Mouse (Mus musculus): Measurements from ENCODE around the gene Nek2. TPM values are rescaled to one million over a fixed set of nuclear protein-coding genes. Genes with fewer than 3 reads are reported as not detected.

Nek2 gene
- total RNA-seq, 2 experiments from 2014 or later: 4.7 to 4.9 TPM

DNA sequence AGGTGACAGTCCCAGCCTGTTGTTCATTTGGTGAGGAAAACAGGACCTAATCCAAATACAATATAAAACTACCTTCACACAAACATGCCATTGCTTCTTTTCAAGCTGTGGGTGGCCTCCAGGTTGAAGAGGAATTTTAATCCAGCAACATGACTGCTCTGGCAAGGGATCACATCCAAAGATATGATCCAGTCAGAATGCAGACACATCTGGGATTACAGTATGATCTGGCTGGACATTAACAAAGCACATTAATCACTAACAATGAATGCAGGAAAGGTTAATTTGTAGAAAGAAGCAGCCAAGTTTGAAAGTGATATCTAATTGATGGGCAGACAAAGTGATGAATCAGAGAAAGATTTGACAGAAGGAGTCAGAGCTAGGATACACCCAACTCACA, 36.9 kb downstream of the Nek2 start:
- DNase-seq: no peak

DNA sequence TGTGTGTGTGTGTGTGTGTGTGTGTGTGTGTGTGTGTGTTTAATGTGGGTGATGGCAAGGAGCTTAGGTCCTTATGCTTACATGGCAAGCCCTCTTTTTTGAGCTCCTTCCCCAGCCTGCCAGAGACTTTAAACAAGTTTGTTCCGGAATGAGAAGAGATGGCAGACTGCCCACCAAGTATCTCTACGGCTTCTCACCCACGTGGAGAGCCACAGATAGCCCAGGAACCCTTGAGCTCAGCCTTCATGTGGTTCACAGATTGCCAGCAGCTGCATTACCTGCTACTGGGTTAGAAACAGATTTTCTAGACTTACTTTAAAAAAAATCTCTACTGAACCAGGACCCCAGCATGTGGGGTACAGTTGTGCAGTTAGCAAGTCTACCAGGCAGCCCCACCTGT, 38.6 kb downstream of the Nek2 start:
- no peak for DNase-seq

DNA sequence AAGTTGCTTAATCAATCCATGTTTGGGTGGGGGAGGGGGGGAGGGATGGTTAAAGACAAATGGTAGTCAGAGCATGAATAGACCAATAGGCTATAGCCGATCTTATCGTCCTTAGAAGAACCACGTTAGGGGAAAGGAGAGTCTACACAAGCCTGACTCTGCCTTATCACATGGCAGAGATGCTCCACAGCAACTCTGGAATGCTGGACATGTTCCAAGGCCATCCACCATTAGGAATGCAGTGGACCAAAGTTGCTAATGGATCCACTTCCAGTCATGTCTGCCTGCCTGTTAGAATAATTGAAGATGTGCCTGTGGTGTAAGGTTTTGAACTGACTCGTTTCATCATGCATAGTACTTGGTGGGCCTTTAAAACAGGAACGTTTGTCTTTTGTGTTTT, 40.0 kb downstream of the Nek2 start:
- DNase-seq: no peak

DNA sequence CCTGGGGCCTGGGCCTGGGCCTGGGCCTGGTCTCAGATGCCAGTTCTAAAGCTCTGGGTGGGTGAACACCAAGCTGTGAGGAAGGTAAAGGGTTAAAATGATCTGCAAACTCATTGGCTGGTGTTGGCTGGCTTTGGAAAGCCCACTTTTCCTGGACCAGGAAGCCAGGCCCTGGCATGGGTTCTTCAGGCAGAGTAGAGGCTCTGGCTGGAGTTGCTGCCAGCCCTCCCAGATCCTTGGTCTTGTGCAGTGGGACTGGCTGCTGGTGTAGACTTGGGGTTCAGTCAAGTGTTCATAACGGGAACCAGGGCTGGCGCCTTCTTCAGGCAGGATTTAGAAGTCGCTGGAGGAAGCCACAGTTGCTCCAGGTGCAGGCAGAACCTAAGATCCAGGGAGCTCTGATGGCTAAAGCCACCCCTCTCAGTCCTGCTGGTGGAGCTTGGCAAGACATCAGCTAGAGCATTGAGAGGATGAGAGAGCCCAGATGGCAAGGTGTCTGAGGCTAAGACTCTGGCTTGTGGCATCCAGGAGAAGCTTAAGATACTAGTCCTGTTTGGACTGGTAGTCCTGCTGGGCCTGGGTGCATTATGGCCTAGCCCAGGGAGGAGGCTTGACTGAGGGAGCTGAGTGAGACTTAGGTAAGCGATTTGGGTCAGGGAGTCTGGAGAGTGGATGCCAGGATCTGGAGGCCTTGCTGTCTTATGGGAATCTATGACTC, 42.7 kb downstream of the Nek2 start:
- no peak for DNase-seq

DNA sequence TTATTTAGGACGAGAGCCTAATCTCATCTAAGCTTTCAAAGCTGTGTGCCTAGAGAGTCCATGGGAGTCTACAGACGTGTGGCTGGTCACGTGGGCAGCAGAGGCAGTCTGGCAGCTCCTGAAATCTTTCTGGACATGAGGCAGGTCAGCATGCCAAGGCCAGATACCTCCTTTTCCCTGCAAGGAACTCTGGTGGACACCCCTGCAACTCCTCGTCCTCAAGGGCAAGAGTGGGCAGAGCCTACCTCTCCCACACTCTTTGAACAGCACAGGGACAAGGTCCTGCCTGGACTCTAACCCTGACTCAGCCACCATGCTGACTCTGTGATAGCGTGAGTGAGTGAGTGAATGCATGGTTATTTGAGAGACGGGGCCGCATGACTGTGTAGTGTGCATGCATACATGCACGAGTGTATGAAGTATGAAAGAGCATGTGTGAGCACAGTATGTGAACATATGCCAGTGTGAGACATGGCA, 43.3 kb downstream of the Nek2 start:
- no peak for DNase-seq

DNA sequence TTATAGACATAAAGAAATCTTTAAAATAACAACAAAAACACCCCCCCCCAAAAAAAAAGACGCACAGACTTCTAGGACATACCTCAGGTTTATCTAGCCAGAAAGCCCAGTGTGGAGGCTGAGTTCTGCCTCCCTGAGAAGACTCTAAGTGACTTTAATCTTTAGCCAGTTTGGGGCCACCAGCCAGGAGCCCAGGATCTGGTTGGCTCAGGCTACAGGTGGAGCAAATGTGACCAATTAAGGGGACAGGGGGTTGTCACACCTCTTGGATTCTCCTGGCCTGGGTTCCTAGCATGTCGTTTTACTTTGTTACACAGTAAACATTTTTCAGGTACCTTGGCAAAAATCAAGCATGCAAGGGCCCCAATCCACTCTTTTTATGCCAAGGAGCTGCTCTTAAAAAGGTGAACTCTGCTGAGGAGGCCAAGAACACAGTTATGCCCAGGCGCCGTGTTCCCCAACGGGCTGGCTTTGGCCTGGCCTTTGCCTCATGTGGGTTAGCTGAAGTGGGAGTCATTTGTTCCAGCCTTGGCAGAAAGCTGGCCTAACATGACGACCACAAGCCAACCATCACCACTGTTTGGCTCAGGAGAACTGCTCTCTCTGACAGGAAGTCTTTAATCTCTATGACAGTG, 50.9 kb downstream of the Nek2 start:
- DNase-seq: no peak

DNA sequence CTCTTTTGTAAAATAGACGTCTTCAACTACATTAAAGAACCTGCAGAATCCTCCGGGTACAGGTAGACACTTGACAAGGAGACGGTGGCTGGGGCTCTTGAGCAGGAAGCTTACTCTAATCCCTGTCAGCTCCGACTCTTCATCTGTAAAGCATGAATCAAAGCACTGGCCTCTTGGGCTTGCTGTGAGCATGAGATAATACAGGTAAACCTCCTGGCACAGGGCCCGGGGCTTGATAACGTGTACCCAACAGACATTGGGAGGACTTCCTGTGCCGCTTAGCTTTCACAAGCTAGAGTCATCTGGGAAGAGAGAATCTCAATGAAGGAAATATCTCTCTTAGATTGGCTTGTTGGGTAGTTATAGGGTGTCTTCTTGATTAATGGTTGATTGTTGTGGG, 53.8 kb downstream of the Nek2 start:
- DNase-seq: no peak

DNA sequence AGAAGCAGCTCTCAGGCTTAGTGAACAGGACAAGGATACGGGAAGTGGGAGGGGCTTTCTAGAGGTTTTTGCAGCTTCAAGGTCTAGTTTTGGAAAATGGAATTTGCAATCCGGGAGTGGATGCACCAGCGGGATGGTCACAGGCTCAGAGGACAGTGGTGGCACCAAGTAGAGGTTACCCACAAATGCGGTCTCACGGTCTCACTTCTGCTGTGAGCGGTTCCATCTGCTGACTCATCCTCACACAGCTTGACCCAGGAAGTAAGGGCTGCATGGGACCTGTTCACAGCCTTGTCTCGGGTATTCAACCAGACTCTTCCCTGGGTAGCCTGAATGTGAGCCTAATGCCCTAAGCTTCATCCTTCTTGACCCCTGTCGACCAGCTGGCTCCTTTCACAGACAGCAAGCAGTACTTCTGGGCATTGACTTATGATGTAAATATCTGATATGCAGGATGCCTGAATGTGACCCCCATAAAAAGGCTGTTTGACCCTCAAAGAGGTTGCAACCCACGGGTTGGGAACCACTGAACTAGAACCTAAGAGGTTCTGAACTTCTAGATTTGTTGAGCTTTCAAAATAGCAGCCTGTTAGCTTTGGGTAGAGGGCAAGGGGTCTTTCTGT, 54.5 kb downstream of the Nek2 start:
- no peak for DNase-seq

DNA sequence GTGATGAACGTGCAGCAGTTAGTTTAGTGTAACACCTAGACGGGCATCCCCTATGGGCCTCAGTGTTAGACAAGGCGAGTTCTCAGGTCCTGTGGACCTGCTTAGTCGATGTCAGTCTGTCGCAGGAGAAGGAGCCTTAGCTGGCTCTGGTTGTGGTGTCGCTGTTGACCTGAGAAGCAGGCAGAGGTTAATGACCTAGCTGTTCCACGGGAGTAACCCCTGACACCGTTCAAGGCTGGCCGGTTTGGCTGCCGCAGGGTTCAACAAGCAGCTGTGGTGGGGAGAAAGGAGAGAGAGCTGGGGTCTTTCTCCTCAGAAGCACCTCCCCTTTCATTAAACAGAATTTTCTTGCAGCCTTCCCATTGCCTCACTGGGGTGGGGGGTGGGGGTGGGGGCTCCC, 56.4 kb downstream of the Nek2 start:
- DNase-seq: no peak

DNA sequence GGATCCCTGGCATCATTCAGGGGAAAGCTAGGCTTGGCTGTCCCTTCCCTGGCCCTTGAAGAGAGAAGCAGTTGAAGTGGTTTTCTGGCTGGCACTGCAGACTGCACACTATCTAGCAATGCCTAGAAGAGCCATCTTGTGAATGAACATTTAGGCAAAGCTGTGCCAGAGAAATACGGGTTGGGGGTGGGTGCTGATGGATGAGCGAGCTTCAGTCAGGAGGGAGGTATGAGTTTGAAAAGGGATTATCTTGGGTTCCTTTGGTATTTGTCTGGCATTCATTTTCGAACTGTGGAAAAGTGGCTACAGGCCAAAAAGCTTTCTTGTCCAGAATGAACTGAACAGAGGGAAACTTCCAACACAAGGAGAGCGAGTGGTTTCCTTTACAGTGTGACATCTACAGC, 57.3 kb downstream of the Nek2 start:
- DNase-seq: no peak

DNA sequence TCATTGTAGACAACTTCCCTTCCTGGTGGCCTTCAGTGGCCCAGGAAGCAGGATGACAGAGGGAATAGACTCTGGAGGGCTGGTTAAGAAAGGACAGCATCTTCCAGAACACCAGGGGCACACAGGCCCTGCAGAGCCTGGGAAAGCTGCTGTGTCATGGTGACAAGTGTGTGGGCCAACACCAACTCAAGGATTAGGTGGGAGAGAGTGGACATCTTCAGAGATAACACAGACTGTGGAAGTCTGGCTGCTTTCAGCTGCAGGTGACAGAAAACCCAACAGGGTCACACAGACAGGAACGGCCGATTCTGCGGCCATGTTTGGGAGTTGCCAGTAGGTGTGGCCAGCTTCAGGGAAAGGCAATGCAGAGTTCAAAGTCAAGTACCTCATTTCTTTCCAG, 59.0 kb downstream of the Nek2 start:
- no peak for DNase-seq

DNA sequence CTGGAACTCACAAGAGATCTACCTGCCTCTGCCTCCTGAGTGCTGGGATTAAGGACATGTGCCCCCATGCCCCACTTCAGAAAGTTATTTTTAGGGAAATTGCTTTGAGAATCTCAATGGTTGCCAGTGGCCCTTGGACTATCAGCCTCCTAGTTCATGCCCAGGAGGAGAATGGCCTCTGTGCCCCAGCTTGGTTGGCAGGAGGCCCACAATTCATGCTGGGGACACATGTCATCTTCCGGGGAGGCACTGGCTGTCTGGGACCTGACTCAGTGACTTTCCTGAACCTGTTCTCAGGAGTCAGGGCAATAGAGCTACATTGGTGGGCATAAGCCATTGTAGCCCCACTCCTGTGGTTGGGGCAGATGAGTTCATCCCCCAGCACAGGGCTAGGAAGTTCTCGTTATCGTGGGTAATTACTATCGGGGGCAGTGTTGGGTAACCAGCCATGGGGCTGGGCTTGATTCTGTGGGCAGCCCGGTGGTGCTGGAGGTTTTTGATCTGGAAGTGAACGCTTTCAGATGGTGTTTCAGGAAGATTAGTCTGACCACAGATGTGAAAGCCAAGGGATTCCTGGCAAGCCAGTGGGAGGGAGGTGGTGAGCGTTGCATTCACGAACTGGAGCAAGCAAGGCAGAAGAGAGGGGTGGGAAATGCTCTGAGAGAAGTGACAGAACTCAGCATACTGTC, 59.8 kb downstream of the Nek2 start:
- DNase-seq: no peak

DNA sequence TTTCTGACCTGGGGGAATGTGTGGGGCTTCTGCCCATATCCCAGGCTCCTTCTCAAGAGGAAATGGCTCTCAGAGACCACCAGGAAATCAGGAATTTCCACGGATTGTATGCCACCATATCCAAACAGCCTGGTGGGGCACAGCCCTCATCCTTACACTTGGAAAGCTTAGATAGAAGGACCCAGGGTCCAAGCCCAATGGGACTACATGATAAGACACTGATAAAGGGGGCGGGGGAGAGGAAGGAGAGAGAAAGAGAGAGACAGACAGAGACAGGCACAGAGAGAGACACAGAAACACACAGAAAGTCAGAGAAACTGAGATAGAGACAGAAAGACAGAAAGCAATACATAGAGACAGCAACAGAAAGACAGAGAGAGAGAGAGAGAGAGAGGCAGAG, 60.4 kb downstream of the Nek2 start:
- DNase-seq: no peak

Other genes starting within 250 kb of the Nek2 start
- gene Dtl, start 245.9 kb upstream of the Nek2 start, total RNA-seq (2021): 1 to 10 TPM; 3.4 to 5.7 TPM
- 10 to 100 TPM; 11.9 to 17.7 TPM for gene Ints7, start 245.8 kb upstream of the Nek2 start, total RNA-seq (2021)
- gene Lpgat1, start 103.6 kb upstream of the Nek2 start, total RNA-seq (2021): 10 to 100 TPM; 23.7 to 29.4 TPM
- 1 to 10 TPM; 7.5 to 8.9 TPM for gene Slc30a1, start 85.3 kb downstream of the Nek2 start, total RNA-seq (2021)
- under 1 TPM in 1 of 2 experiments, not detected in 1; 0.20 TPM for gene Rd3, start 155.9 kb downstream of the Nek2 start, total RNA-seq (2021)